Mouse (Mus musculus) adrenal gland, adult 8-10 months (tissue): ENCODE measurements around the gene Cgnl1. TPM values are rescaled to one million over a fixed set of nuclear protein-coding genes. Genes with fewer than 3 reads are reported as not detected.

ENCODE experiments used
- DNase-seq: peaks from one replicate; pipeline ENCODE4 v3.0.0; 2022
- total RNA-seq, 4 experiments: library from RNA; stranded (reverse); gene quantifications; 2 replicates each; pipeline ENCODE4 v1.2.4; 2022

The Cgnl1 gene
- total RNA-seq, 4 experiments from 2014 or later = 90.0 to 142 (median 93.2) TPM

- no peak for DNase-seq
These were observed 54.4 kb downstream of the Cgnl1 start for GRCm38 (mm10) chr9:71716995-71717394.

GRCm38 (mm10) chr9:71710776-71711175, 60.6 kb downstream of the Cgnl1 start:
- no peak for DNase-seq

GRCm38 (mm10) chr9:71709199-71709598, 62.2 kb downstream of the Cgnl1 start:
- no peak for DNase-seq

- DNase-seq = no peak
These were observed 63.4 kb downstream of the Cgnl1 start for GRCm38 (mm10) chr9:71707989-71708388.

- no peak for DNase-seq
These were observed 66.9 kb downstream of the Cgnl1 start for GRCm38 (mm10) chr9:71704332-71705014.

GRCm38 (mm10) chr9:71699087-71699486, 72.3 kb downstream of the Cgnl1 start:
- no peak for DNase-seq

GRCm38 (mm10) chr9:71698116-71698515, 73.3 kb downstream of the Cgnl1 start:
- no peak for DNase-seq

- no peak for DNase-seq
These were observed 74.2 kb downstream of the Cgnl1 start for GRCm38 (mm10) chr9:71697189-71697588.

- DNase-seq = peak; percentile 61
These were observed 74.6 kb downstream of the Cgnl1 start for GRCm38 (mm10) chr9:71696762-71697161.

- no peak for DNase-seq
These were observed 76.3 kb downstream of the Cgnl1 start for GRCm38 (mm10) chr9:71695133-71695532.

GRCm38 (mm10) chr9:71694223-71694622, 77.2 kb downstream of the Cgnl1 start:
- DNase-seq = no peak

GRCm38 (mm10) chr9:71693771-71694170, 77.6 kb downstream of the Cgnl1 start:
- no peak for DNase-seq

- no peak for DNase-seq
These were observed 79.2 kb downstream of the Cgnl1 start for GRCm38 (mm10) chr9:71692165-71692564.

GRCm38 (mm10) chr9:71689369-71690073, 81.9 kb downstream of the Cgnl1 start:
- no peak for DNase-seq

GRCm38 (mm10) chr9:71686463-71686862, 84.9 kb downstream of the Cgnl1 start:
- no peak for DNase-seq

GRCm38 (mm10) chr9:71684772-71685171, 86.6 kb downstream of the Cgnl1 start:
- peak; percentile 68 for DNase-seq

GRCm38 (mm10) chr9:71680381-71680780, 91.0 kb downstream of the Cgnl1 start:
- no peak for DNase-seq

GRCm38 (mm10) chr9:71679103-71679815, 92.1 kb downstream of the Cgnl1 start:
- DNase-seq = no peak

- DNase-seq = no peak
These were observed 94.3 kb downstream of the Cgnl1 start for GRCm38 (mm10) chr9:71676988-71677688.

- DNase-seq = no peak
These were observed 95.5 kb downstream of the Cgnl1 start for GRCm38 (mm10) chr9:71675799-71676414.

- DNase-seq = no peak
These were observed 96.2 kb downstream of the Cgnl1 start for GRCm38 (mm10) chr9:71675216-71675615.

- DNase-seq = no peak
These were observed 96.9 kb downstream of the Cgnl1 start for GRCm38 (mm10) chr9:71674476-71674875.
